Mouse (Mus musculus) ES-E14 (cell line): Measurements from ENCODE around the gene Rfx1. TPM values are rescaled to one million over a fixed set of nuclear protein-coding genes. Genes with fewer than 3 reads are reported as not detected.

ENCODE experiments used
- DNase-seq: peaks from one replicate; pipeline ENCODE4 v3.0.0-alpha.2; 2013; ENCODE audit warnings: low read depth, low spot score
- H3K27ac ChIP-seq: 2 replicates; pipeline ENCODE4 v1.5.1; 2012; ENCODE audit warnings: low read depth, mild to moderate bottlenecking, low read length, moderate library complexity, mixed read lengths; ENCODE audit not compliant: poor library complexity, insufficient read depth, severe bottlenecking
- H3K36me3 ChIP-seq: 2 replicates; pipeline ENCODE4 v1.6.1; 2012; ENCODE audit warnings: mild to moderate bottlenecking, low read length, moderate library complexity, mixed read lengths; ENCODE audit not compliant: control insufficient read depth, poor library complexity, insufficient read depth, severe bottlenecking
- H3K4me1 ChIP-seq, 2 experiments: fragments of 150-350 bp in 1 of 2; sonication (generic) in 1 of 2; 2 replicates each; pipeline ENCODE4 v1.6.1; 2012; ENCODE audit warnings: low read length in 2 of 2, mild to moderate bottlenecking in 1 of 2, mixed read lengths in 1 of 2; ENCODE audit not compliant: control insufficient read depth in 2 of 2, insufficient read depth in 2 of 2, poor library complexity in 1 of 2
- H3K4me3 ChIP-seq, 2 experiments: fragments of 150-350 bp in 1 of 2; sonication (generic) in 1 of 2; 2 replicates each; pipeline ENCODE4 v1.5.1; 2012; ENCODE audit warnings: low read length in 2 of 2, low read depth in 1 of 2, mild to moderate bottlenecking in 1 of 2, mixed read lengths in 1 of 2; ENCODE audit not compliant: insufficient read depth in 1 of 2, poor library complexity in 1 of 2, severe bottlenecking in 1 of 2
- H3K9ac ChIP-seq: 2 replicates; pipeline ENCODE4 v1.6.1; 2012; ENCODE audit warnings: low read depth, mild to moderate bottlenecking, low read length, mixed read lengths; ENCODE audit not compliant: poor library complexity, insufficient read depth, severe bottlenecking
- H3K9me3 ChIP-seq: fragments of 150-350 bp; sonication (generic); 2 replicates; pipeline ENCODE4 v1.6.1; 2012; ENCODE audit warnings: low read depth, mild to moderate bottlenecking, low read length; ENCODE audit not compliant: control insufficient read depth, insufficient read depth
- CHD2 ChIP-seq: IDR thresholded peaks from 2 replicates; pipeline ENCODE4 v1.6.1; 2014; ENCODE audit warnings: mild to moderate bottlenecking, low read depth, low read length, inconsistent platforms
- HCFC1 ChIP-seq: IDR thresholded peaks from 2 replicates; pipeline ENCODE4 v1.6.1; 2012; ENCODE audit warnings: low read length, inconsistent platforms, borderline replicate concordance; ENCODE audit not compliant: insufficient read depth
- MAFK ChIP-seq: IDR thresholded peaks from 2 replicates; pipeline ENCODE4 v1.6.1; 2014; ENCODE audit warnings: mild to moderate bottlenecking, low read depth, low read length, inconsistent platforms; ENCODE audit not compliant: insufficient read depth
- ZC3H11A ChIP-seq: IDR thresholded peaks from 2 replicates; pipeline ENCODE4 v1.6.1; 2012; ENCODE audit warnings: low read depth, mild to moderate bottlenecking, inconsistent platforms, low read length, borderline replicate concordance
- ZNF384 ChIP-seq: IDR thresholded peaks from 2 replicates; pipeline ENCODE4 v1.6.1; 2012; ENCODE audit warnings: low read depth, low read length, inconsistent platforms
- in situ Hi-C, 2 experiments: fragments of 600-800 bp; cut with MboI; formaldehyde crosslinking; loops; one replicate each; pipeline ENCODE4 v1.15.1; 2025; ENCODE audit warnings: low sequenced_read_pairs in 2 of 2, inconsistent platforms in 1 of 2; ENCODE audit not compliant: unreplicated experiment in 2 of 2
- total RNA-seq: library from RNA; depleted of rRNA; stranded (reverse); fragments of 300-350 nt; gene quantifications from 2 replicates; pipeline ENCODE4 v1.2.3, GENCODE M21; 2012

Rfx1 gene
- total RNA-seq, 1 experiment = 16.2 TPM

DNA sequence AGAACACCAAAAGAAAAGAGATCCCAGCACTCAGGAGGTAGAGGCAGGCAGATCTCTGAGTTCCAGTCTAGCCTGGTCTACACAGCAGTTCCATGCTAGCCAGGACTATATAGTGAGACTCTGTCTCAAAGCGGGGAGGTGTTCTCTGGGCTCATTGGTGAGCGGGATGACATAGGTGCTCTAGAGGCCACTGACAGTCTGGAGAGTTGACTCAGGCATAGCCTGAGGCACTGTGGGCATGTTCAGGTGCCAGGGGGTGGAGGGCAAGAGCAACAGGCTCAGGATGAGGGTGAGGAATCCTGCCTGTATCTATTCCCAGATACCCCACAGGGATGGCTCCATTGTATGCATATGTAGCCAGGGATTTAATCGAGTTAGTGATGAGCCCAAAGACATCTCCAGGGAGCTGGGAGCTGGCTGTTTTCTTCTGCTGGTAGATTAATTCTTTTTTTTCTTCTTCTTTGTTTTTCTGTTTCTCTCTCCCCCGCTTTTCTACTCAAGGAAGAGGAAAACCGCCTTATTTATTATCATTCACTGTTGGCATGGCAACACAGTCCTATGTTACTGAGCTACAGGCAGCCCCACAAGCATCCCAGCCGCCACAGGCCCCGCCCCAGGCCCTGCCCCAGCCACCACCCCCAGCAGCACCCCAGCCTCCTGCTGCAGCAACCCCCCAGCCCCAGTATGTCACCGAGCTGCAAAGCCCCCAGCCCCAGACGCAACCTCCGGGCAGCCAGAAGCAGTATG lies 6.8 kb downstream of the Rfx1 start:
- no peak for DNase-seq
- Histone ChIP-seq H3K9ac (no peak overlapping the region), H3K27ac (no peak overlapping the region), H3K9me3 (no peaks in the 10 kb centered on the region), H3K4me1 (peaks cover 0 to 16% of the 10 kb centered on the region in 2 experiments; a peak in 1 of 4 replicates), H3K4me3 (no peak overlapping the region), H3K36me3 (peaks cover 3% of the 10 kb centered on the region; the same call in 1 of the 2 replicates)
- in situ Hi-C loops = no loop called here
- TF ChIP-seq CHD2 (no peak), MAFK (no peak), HCFC1 (no peak)

DNA sequence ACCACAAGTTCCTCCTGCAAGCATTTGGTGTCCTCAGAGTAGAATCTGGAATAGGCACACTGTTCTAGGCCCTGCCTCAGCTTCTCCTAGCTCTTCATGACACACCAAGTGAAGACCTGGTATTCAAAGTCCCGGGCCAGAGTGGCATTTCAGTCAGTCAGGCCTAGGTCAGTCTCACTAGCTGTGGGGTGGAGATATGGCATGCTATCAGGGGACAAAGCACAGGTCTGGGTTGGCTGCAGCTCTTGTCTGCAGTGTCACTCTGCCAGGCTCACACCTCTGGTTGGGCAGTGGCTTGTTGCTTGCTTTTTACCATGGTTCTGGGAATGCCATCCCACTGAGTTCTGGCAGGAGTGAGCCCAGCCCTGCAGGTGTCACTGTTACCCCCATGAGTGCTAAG lies 9.8 kb downstream of the Rfx1 start:
- Histone ChIP-seq H3K36me3 (peaks cover 10% of the 10 kb centered on the region; the same call in 1 of the 2 replicates), H3K4me3 (no peak overlapping the region), H3K9me3 (no peaks in the 10 kb centered on the region), H3K27ac (no peak overlapping the region), H3K9ac (no peak overlapping the region), H3K4me1 (peaks cover 0 to 13% of the 10 kb centered on the region in 2 experiments; a peak in 1 of 4 replicates)
- in situ Hi-C loops = no loop called here
- no peak for TF ChIP-seq CHD2
- TF ChIP-seq HCFC1 = no peak
- no peak for TF ChIP-seq ZNF384
- no peak for TF ChIP-seq MAFK
- no peak for TF ChIP-seq ZC3H11A
- no peak for DNase-seq

DNA sequence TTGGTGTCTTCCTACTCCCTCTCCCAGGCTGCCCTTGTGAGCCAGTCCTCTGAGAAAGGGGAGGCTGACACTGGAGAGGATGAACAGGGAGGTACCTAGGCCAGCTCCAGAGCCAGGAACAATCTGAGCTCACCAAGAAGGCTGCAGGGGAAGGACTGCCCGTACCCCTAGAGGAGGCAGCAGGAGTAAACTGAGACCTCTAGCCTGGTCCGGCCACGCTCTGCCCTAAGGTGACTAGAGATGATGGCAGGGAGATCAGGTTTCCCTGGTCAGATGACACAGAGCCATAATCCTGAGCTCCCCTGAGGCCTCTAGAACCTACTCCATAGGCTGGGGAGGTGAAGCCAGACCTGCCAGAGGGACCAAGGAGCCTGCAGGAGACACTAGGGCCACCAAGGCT lies 10.2 kb downstream of the Rfx1 start:
- Histone ChIP-seq H3K4me3 (no peak overlapping the region), H3K9me3 (no peaks in the 10 kb centered on the region), H3K27ac (no peak overlapping the region), H3K4me1 (peaks cover 0 to 13% of the 10 kb centered on the region in 2 experiments; a peak in 1 of 4 replicates), H3K36me3 (peaks cover 10% of the 10 kb centered on the region; the same call in 1 of the 2 replicates), H3K9ac (no peak overlapping the region)
- TF ChIP-seq ZNF384 (no peak), ZC3H11A (no peak), HCFC1 (no peak), MAFK (no peak)
- DNase-seq = no peak
- in situ Hi-C loops = no loop called here

DNA sequence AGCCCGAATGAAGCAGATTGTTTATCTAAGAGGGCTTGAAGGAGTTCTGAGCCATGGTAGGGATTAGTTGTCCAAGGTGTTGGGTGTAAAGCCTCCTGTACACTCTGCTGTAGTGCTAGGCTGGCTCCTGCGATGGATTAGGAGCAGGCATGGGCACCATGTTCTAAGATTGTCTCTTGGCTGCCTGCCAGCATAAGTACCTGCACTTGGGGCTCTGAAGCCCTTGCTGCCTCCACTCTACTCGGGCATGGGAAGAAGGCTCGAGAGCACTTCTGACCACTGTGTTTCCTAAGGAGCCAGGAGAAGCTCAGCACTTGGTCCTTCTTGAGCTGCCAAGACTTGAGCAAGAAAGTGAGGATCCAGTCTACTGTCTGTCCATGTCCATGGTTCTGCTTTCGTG lies 12.6 kb downstream of the Rfx1 start:
- Histone ChIP-seq H3K36me3 (peaks cover 14% of the 10 kb centered on the region; the same call in 1 of the 2 replicates), H3K4me3 (no peak overlapping the region), H3K9ac (no peak overlapping the region), H3K9me3 (no peaks in the 10 kb centered on the region), H3K4me1 (peaks cover 0 to 11% of the 10 kb centered on the region in 2 experiments; a peak in 1 of 4 replicates), H3K27ac (no peak overlapping the region)
- in situ Hi-C loops = no loop called here
- DNase-seq = no peak
- TF ChIP-seq ZC3H11A (no peak), CHD2 (no peak), HCFC1 (no peak)

DNA sequence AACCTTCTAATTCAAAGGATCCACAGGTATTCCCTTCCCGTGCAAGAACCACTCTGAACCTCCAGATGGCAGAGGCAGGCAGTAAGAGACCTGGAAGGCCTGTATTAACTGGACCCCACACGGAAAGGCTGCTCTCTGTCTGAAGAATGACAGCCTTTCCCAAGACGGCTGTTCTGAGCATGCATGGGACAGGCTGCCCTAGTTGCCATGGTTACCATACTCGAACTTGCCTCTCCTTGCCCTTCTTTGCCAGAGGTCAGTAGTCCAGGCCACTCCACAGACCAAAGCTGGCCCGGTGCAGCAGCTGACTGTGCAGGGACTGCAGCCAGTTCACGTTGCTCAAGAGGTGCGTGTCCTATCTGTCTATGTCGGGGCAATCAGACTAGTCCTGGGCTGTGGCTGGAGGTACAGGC lies 17.2 kb downstream of the Rfx1 start:
- TF ChIP-seq ZNF384 (no peak), CHD2 (no peak), ZC3H11A (no peak), MAFK (no peak), HCFC1 (no peak)
- Histone ChIP-seq H3K4me1 (peaks cover 0 to 12% of the 10 kb centered on the region in 2 experiments; a peak in 2 of 4 replicates), H3K36me3 (peaks cover 21% of the 10 kb centered on the region; the same call in 1 of the 2 replicates), H3K4me3 (peak overlapping the region; percentile 50 to 53; a peak in 3 of 4 replicates), H3K9ac (no peak overlapping the region), H3K9me3 (no peaks in the 10 kb centered on the region), H3K27ac (no peak overlapping the region)
- peak; percentile 35 for DNase-seq
- in situ Hi-C loops = no loop called here
